Mouse (Mus musculus): ENCODE data around the gene Syn3. TPM values are rescaled to one million over a fixed set of nuclear protein-coding genes. Genes with fewer than 3 reads are reported as not detected.

The Syn3 gene
- polyA plus RNA-seq, 1 experiment from 2014 or later = 2.1 TPM

- no peak for ATAC-seq
- TF ChIP-seq CTCF (IDR thresholded peaks at IDR 0.05) = no peak
- in situ Hi-C loops (cut with MboI; ENCODE audit: low pct_unique_long_range_greater_than_20kb) = no loop called here
- CTCF ChIA-PET = interaction anchor here (0.8 to 2.2 kb wide), 4 partner anchors 14 to 20 kb away, joined by 3 to 6 read pairs (median 4); no protein-coding TSS in a partner anchor
- POLR2A ChIA-PET = no interaction called here
- no peaks in the 10 kb centered on the region for H3K27me3 ChIP-seq
- no peak for DNase-seq (ENCODE audit: low read depth, low spot score)
These were observed 140.3 kb downstream of the Syn3 start for GRCm38 (mm10) chr10:86358307-86358975.

GRCm38 (mm10) chr10:86356819-86357563 lies 141.7 kb downstream of the Syn3 start:
- ChIA-PET POLR2A (no interaction called here), CTCF (no interaction called here)
- peak; percentile 67 for TF ChIP-seq CTCF (IDR thresholded peaks at IDR 0.05)
- no peaks in the 10 kb centered on the region for H3K27me3 ChIP-seq
- no peak for DNase-seq (ENCODE audit: low read depth, low spot score)
- in situ Hi-C loops (cut with MboI; ENCODE audit: low pct_unique_long_range_greater_than_20kb) = no loop called here
- ATAC-seq = no peak

GRCm38 (mm10) chr10:86352521-86352920 lies 146.2 kb downstream of the Syn3 start:
- ATAC-seq = no peak
- no peak for DNase-seq (ENCODE audit: low read depth, low spot score)
- in situ Hi-C loops (cut with MboI; ENCODE audit: low pct_unique_long_range_greater_than_20kb) = no loop called here

GRCm38 (mm10) chr10:86351287-86351686 lies 147.4 kb downstream of the Syn3 start:
- ATAC-seq (no peak), DNase-seq (ENCODE audit: low read depth, low spot score) (no peak)
- in situ Hi-C loops (cut with MboI; ENCODE audit: low pct_unique_long_range_greater_than_20kb) = no loop called here
- CTCF ChIA-PET = no interaction called here
- no peak for TF ChIP-seq CTCF (IDR thresholded peaks at IDR 0.05)
- POLR2A ChIA-PET = no interaction called here
- H3K27me3 ChIP-seq = no peaks in the 10 kb centered on the region

More at GRCm38 (mm10) chr10:86352521-86352920, 146.2 kb downstream of the Syn3 start:
- CTCF ChIA-PET = no interaction called here
- H3K27me3 ChIP-seq = no peaks in the 10 kb centered on the region
- no peak for TF ChIP-seq CTCF (IDR thresholded peaks at IDR 0.05)
- POLR2A ChIA-PET = no interaction called here

GRCm38 (mm10) chr10:86346235-86346840 lies 152.4 kb downstream of the Syn3 start:
- H3K27me3 ChIP-seq = no peaks in the 10 kb centered on the region
- no peak for TF ChIP-seq CTCF (IDR thresholded peaks at IDR 0.05)
- in situ Hi-C loops (cut with MboI; ENCODE audit: low pct_unique_long_range_greater_than_20kb) = no loop called here
- ATAC-seq = no peak
- no peak for DNase-seq (ENCODE audit: low read depth, low spot score)
- CTCF ChIA-PET = no interaction called here
- POLR2A ChIA-PET = interaction anchor here (0.6 to 1.1 kb wide), 2 partner anchors 33 to 45 kb away, joined by 3 to 4 read pairs; no protein-coding TSS in a partner anchor

GRCm38 (mm10) chr10:86345645-86346044 lies 153.1 kb downstream of the Syn3 start:
- ChIA-PET CTCF (no interaction called here), POLR2A (no interaction called here)
- ATAC-seq (no peak), DNase-seq (ENCODE audit: low read depth, low spot score) (no peak)
- no peaks in the 10 kb centered on the region for H3K27me3 ChIP-seq
- no peak for TF ChIP-seq CTCF (IDR thresholded peaks at IDR 0.05)
- in situ Hi-C loops (cut with MboI; ENCODE audit: low pct_unique_long_range_greater_than_20kb) = no loop called here

- DNase-seq (ENCODE audit: low read depth, low spot score) = no peak
- in situ Hi-C loops (cut with MboI; ENCODE audit: low pct_unique_long_range_greater_than_20kb) = no loop called here
- ATAC-seq = no peak
- ChIA-PET CTCF (interaction anchor here (1.2 to 1.4 kb wide), 2 partner anchors 14 to 23 kb away, joined by 3 to 4 read pairs; no protein-coding TSS in a partner anchor), POLR2A (no interaction called here)
- H3K27me3 ChIP-seq = no peaks in the 10 kb centered on the region
- no peak for TF ChIP-seq CTCF (IDR thresholded peaks at IDR 0.05)
These were observed 154.0 kb downstream of the Syn3 start for GRCm38 (mm10) chr10:86344654-86345053.

GRCm38 (mm10) chr10:86343931-86344330 lies 154.8 kb downstream of the Syn3 start:
- in situ Hi-C loops (cut with MboI; ENCODE audit: low pct_unique_long_range_greater_than_20kb) = no loop called here
- ChIA-PET CTCF (interaction anchor here (1.2 to 1.4 kb wide), 2 partner anchors 15 to 22 kb away, joined by 3 to 4 read pairs; no protein-coding TSS in a partner anchor), POLR2A (interaction anchor here (0.6 kb wide), 1 partner anchor 102 kb away, joined by 3 read pairs; no protein-coding TSS in a partner anchor)
- H3K27me3 ChIP-seq = no peaks in the 10 kb centered on the region
- ATAC-seq = no peak
- no peak for DNase-seq (ENCODE audit: low read depth, low spot score)
- TF ChIP-seq CTCF (IDR thresholded peaks at IDR 0.05) = no peak

- ChIA-PET POLR2A (interaction anchor here (1.1 kb wide), 1 partner anchor 31 kb away, joined by 3 read pairs; no protein-coding TSS in a partner anchor), CTCF (no interaction called here)
- in situ Hi-C loops (cut with MboI; ENCODE audit: low pct_unique_long_range_greater_than_20kb) = no loop called here
- ATAC-seq = no peak
- no peak for TF ChIP-seq CTCF (IDR thresholded peaks at IDR 0.05)
- H3K27me3 ChIP-seq = no peaks in the 10 kb centered on the region
- DNase-seq (ENCODE audit: low read depth, low spot score) = no peak
These were observed 155.3 kb downstream of the Syn3 start for GRCm38 (mm10) chr10:86343362-86343761.

GRCm38 (mm10) chr10:86342713-86343112 lies 156.0 kb downstream of the Syn3 start:
- in situ Hi-C loops (cut with MboI; ENCODE audit: low pct_unique_long_range_greater_than_20kb) = no loop called here
- POLR2A ChIA-PET = interaction anchor here (1.1 kb wide), 1 partner anchor 30 kb away, joined by 3 read pairs; no protein-coding TSS in a partner anchor
- DNase-seq (ENCODE audit: low read depth, low spot score) = no peak
- CTCF ChIA-PET = no interaction called here
- H3K27me3 ChIP-seq = no peaks in the 10 kb centered on the region
- TF ChIP-seq CTCF (IDR thresholded peaks at IDR 0.05) = no peak
- ATAC-seq = no peak
